Mouse (Mus musculus) bone marrow macrophage, adult 2 months (primary cell): ENCODE results near the gene Erf. TPM values are rescaled to one million over a fixed set of nuclear protein-coding genes. Genes with fewer than 3 reads are reported as not detected.

Experiments
- H3K27ac ChIP-seq: 2 replicates; pipeline ENCODE4 v1.5.1; 2012; ENCODE audit warnings: low read depth, low read length; ENCODE audit not compliant: insufficient read depth
- H3K4me1 ChIP-seq: 2 replicates; pipeline ENCODE4 v1.6.1; 2012; ENCODE audit warnings: low read length; ENCODE audit not compliant: control insufficient read depth, insufficient read depth
- H3K4me3 ChIP-seq: 2 replicates; pipeline ENCODE4 v1.5.1; 2012; ENCODE audit warnings: mild to moderate bottlenecking, low read length, moderate library complexity; ENCODE audit not compliant: insufficient read depth
- CTCF ChIP-seq: IDR thresholded peaks from 2 replicates; pipeline ENCODE4 v1.5.1; 2012; ENCODE audit warnings: low read depth, mild to moderate bottlenecking, low read length, moderate library complexity
- POLR2A ChIP-seq: IDR thresholded peaks from 2 replicates; pipeline ENCODE4 v1.6.1; 2012; ENCODE audit warnings: mild to moderate bottlenecking, low read depth, low read length, borderline replicate concordance
- polyA plus RNA-seq: library from polyadenylated mRNA; stranded (reverse); fragments of >200 nt; gene quantifications from 2 replicates; pipeline ENCODE4 v1.2.4, GENCODE M21; 2012; ENCODE audit not compliant: missing spikeins, insufficient read depth, insufficient read length

Gene Erf
- polyA plus RNA-seq, 1 experiment = 27.8 TPM

GRCm38 (mm10) chr7:25206094-25206830, 44.3 kb downstream of the Erf start:
- Histone ChIP-seq H3K4me3 (no peak overlapping the region), H3K27ac (no peak overlapping the region), H3K4me1 (peaks cover 13% of the 10 kb centered on the region)
- TF ChIP-seq CTCF (no peak), POLR2A (no peak)

- no peak overlapping the region for H3K27ac ChIP-seq
- TF ChIP-seq CTCF (no peak), POLR2A (no peak)
- peaks cover 13% of the 10 kb centered on the region for H3K4me1 ChIP-seq
- no peak overlapping the region for H3K4me3 ChIP-seq
Observed at GRCm38 (mm10) chr7:25205355-25206093, 45.0 kb downstream of the Erf start.

GRCm38 (mm10) chr7:25203624-25204023, 46.9 kb downstream of the Erf start:
- TF ChIP-seq POLR2A = no peak
- no peak for TF ChIP-seq CTCF
- no peak overlapping the region for H3K27ac ChIP-seq
- H3K4me3 ChIP-seq = no peak overlapping the region
- H3K4me1 ChIP-seq = peaks cover 13% of the 10 kb centered on the region

- TF ChIP-seq POLR2A (no peak), CTCF (no peak)
- H3K4me3 ChIP-seq = no peak overlapping the region
- H3K27ac ChIP-seq = no peak overlapping the region
- H3K4me1 ChIP-seq = no peaks in the 10 kb centered on the region
Observed at GRCm38 (mm10) chr7:25197384-25198018, 53.1 kb downstream of the Erf start.

GRCm38 (mm10) chr7:25196107-25196506, 54.5 kb downstream of the Erf start:
- Histone ChIP-seq H3K4me3 (no peak overlapping the region), H3K27ac (no peak overlapping the region), H3K4me1 (no peaks in the 10 kb centered on the region)
- no peak for TF ChIP-seq POLR2A
- no peak for TF ChIP-seq CTCF

- no peaks in the 10 kb centered on the region for H3K4me1 ChIP-seq
- H3K27ac ChIP-seq = no peak overlapping the region
- H3K4me3 ChIP-seq = no peak overlapping the region
- TF ChIP-seq POLR2A (no peak), CTCF (no peak)
Observed at GRCm38 (mm10) chr7:25195148-25195547, 55.4 kb downstream of the Erf start.

Other genes with a start within 250 kb of the Erf start
- 70.0 and 85.8 TPM in 2 replicates for gene Atp1a3, start 244.8 kb downstream of the Erf start, polyA plus RNA-seq
- 1.5 and 2.1 TPM in 2 replicates for gene Grik5, start 178.4 kb downstream of the Erf start, polyA plus RNA-seq
- gene Zfp574, start 178.2 kb downstream of the Erf start, polyA plus RNA-seq = 9.6 and 9.7 TPM in 2 replicates
- 105 and 121 TPM in 2 replicates for gene Pou2f2, start 71.0 kb downstream of the Erf start, polyA plus RNA-seq
- 12.6 and 12.7 TPM in 2 replicates for gene Dedd2, start 30.1 kb downstream of the Erf start, polyA plus RNA-seq
- 5.0 and 6.4 TPM in 2 replicates for gene Zfp526, start 29.3 kb downstream of the Erf start, polyA plus RNA-seq
- 78.6 and 87.1 TPM in 2 replicates for gene Gsk3a, start 12.9 kb downstream of the Erf start, polyA plus RNA-seq
- 251 and 272 TPM in 2 replicates for gene Cic, start 16.9 kb upstream of the Erf start, polyA plus RNA-seq
- gene Pafah1b3, start 47.2 kb upstream of the Erf start, polyA plus RNA-seq = 35.5 and 38.0 TPM in 2 replicates
- gene Prr19, start 50.6 kb upstream of the Erf start, polyA plus RNA-seq = not detected in 2 replicates
- not detected in 2 replicates for gene Tmem145, start 55.3 kb upstream of the Erf start, polyA plus RNA-seq
- 13.2 and 13.8 TPM in 2 replicates for gene Megf8, start 66.4 kb upstream of the Erf start, polyA plus RNA-seq
- not detected in 2 replicates for gene Cnfn, start 119.0 kb upstream of the Erf start, polyA plus RNA-seq
- 28.7 and 37.1 TPM in 2 replicates for gene Lipe, start 147.9 kb upstream of the Erf start, polyA plus RNA-seq
- gene Cxcl17, start 162.1 kb upstream of the Erf start, polyA plus RNA-seq = not detected in 2 replicates
- 20.1 and 21.5 TPM in 2 replicates for gene Ceacam1, start 226.8 kb upstream of the Erf start, polyA plus RNA-seq